Mouse (Mus musculus) thymus, adult 2 months (tissue): ENCODE data around the gene Taf12.

Experiments used
- CTCF ChIP-seq: fragments of 200-500 bp; IDR thresholded peaks from 2 replicates; pipeline ENCODE4 v1.5.1; 2012; ENCODE audit warnings: mild to moderate bottlenecking, control low read depth, low read length, moderate library complexity, borderline replicate concordance; ENCODE audit not compliant: control insufficient read depth, poor library complexity, insufficient read depth; ENCODE audit errors: extremely low read depth
- POLR2A ChIP-seq: fragments of 200-500 bp; IDR thresholded peaks from 2 replicates; pipeline ENCODE4 v1.6.1; 2012; ENCODE audit warnings: mild to moderate bottlenecking, low read length, control low read depth, moderate library complexity; ENCODE audit not compliant: control insufficient read depth, poor library complexity, insufficient read depth; ENCODE audit errors: extremely low read depth

GRCm38 (mm10) chr4:132312627-132313026, 38.5 kb downstream of the Taf12 start:
- TF ChIP-seq CTCF = no peak
- no peak for TF ChIP-seq POLR2A
